Mouse (Mus musculus) left cerebral cortex, adult 18-20 months (tissue): Measurements from ENCODE around the gene Frmd4a. TPM values are rescaled to one million over a fixed set of nuclear protein-coding genes. Genes with fewer than 3 reads are reported as not detected.

ENCODE experiments used
- DNase-seq, 2 experiments: peaks; one replicate each; pipeline ENCODE4 v3.0.0; 2021 to 2022; ENCODE audit warnings: low spot score in 2 of 2, mixed read lengths in 1 of 2
- long read RNA-seq, 2 experiments: library from polyadenylated mRNA; stranded (forward); transcript quantifications; one replicate each; pipeline ENCODE4 v2.0.0; 2021
- total RNA-seq, 2 experiments: library from RNA; stranded (reverse); gene quantifications; 2 replicates each; pipeline ENCODE4 v1.2.3; 2021

The Frmd4a gene
- total RNA-seq, result 10 to 100 TPM; 42.3 to 47.3 TPM
- long read RNA-seq, experiment 1, full-length matches to known transcripts, result 3 of 28 reads
- long read RNA-seq, experiment 1, partial matches to known transcripts, result 17 of 28 reads
- long read RNA-seq, experiment 1, other reads (novel, unspliced or antisense), result 8 of 28 reads
- long read RNA-seq, experiment 2, partial matches to known transcripts, result 2 of 6 reads
- long read RNA-seq, experiment 2, other reads (novel, unspliced or antisense), result 4 of 6 reads

DNA sequence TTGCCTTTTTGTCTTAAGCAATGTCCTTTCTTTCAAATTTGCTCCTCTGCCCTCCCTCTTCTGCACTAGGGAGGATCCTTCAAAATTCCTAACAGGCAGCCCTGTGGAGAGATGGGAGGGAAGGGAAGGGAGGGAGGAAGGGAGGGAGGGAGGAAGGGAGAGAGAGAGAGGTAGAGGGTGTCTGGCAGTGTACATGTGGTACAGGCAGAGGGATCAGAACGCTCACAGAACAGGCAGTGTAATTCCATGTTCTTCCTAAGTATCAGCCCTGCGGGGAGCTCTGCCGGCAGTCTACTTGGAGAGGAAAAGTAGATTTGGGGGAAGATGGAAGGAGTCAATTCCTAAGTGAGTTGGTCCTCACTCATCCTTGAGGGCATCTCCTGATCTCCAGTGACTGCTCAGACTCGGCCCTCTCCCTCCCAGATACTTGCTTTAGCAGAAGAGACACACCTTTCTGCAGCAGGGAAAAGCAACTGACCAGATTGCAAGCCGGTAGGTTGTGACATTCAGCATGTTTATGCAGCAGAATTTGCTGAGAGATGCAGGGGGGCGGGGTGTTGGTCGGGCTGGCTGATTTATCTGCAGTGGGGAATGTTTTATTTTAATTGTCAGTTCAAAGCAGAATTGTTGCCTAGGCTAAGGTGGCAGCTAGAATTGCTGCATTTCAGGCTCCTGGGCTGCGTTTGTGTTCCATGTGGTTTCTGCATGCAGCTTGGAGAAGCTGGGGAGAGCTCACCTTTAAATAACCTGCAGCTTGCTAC lies at the start of gene Frmd4a:
Frmd4a (plus strand) TSS at position 190 of the 761 bp plus-strand sequence.
- peak; percentile 24 to 55 for DNase-seq

DNA sequence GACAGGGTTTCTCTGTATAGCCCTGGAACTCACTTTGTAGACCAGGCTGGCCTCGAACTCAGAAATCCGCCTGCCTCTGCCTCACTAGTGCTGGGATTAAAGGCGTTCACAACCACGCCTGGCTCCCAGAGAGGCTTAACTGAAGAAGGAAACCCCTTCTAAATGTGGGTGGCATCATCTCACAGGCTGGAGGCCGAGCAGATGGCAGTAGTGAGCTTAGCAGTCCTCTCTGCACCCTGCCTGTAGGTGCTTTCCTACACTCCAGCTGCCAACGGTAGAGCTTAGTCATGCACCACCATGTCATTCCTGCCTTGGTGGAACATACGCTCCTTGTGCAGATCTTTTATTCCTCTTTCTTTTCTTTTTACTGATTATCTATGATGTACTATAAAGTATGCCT lies 28.6 kb upstream of the Frmd4a start:
- DNase-seq, result peak; percentile 18 to 20

DNA sequence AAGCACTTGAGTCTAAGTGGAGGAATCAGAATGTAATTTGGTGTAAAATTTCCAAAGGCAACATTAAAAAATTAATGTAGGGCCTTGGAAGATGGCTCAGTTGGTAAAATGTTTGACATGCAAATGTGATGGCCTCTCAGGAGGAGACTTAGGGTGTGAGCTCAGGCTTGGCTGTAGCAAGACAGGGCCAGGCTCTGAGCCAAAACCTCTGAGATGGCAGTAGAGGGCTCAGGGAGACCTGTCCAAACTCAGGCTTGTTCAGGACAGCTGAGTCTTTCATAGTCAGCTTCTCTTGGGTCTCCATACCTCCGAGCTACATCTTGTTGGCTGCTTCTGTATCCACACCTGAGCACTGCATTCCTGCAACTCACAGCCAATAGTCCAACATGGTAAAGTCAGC lies 27.1 kb upstream of the Frmd4a start:
- no peak for DNase-seq

DNA sequence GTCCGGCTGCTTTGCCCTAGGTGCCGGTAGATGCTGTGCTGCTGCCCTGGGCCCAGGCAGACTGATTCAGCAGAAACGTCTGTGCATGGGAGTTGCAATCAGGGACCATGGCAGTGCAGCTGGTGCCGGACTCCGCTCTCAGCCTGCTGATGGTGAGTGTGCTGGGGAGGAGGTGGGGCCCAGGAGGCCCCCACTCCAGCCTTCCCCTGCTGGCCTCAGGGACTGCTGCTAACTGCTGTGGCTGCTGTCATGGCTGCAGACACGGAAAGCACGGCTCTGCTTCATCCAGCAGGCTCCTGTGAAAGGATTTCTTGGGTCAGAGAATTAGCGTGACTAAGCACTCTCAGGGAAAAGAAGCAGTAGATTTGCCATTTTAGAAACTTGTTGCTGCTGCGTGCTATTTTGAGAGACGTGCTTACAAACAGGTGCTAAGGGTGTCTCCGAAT lies 937 bp downstream of the Frmd4a start:
- DNase-seq, result peak; percentile 37 to 67

DNA sequence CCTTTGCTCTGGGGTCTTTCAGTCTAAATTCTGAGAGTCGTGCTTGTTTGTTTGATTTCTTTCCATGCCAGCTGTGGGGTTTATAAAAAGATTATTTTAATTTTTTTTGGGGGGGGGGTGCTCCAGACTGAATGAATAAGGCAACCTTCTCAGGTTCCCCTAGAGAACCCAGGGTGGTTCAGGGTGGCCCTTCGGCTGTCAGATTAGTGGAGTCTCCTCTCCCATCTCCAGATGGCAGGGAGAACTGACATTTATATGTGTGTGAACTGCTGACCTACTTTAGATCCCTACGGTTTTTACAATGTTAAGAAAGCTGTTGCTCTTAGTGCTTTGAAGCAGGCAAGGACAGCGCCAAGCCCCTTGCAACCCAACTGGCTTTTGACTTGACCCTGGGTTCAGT lies 1.4 kb downstream of the Frmd4a start:
- no peak for DNase-seq

DNA sequence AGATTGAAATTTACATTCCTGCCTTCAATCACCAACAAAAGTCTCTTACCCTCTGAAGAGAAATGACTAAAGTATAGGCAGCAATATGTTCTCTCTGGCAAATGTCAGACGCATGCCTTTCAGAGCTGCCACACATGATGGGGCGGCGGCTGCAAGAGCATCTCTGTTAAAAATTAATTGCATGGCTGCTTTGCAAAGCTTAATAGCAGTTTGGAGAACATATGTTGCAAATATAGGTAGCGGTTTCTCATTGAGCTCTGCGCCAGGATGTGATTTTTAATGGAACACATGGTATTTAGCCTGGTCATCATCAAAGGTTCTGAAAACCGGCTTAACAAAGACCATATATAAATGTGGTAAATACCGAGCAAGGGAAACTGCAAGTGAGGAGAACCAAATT lies 7.4 kb downstream of the Frmd4a start:
- DNase-seq, result no peak

DNA sequence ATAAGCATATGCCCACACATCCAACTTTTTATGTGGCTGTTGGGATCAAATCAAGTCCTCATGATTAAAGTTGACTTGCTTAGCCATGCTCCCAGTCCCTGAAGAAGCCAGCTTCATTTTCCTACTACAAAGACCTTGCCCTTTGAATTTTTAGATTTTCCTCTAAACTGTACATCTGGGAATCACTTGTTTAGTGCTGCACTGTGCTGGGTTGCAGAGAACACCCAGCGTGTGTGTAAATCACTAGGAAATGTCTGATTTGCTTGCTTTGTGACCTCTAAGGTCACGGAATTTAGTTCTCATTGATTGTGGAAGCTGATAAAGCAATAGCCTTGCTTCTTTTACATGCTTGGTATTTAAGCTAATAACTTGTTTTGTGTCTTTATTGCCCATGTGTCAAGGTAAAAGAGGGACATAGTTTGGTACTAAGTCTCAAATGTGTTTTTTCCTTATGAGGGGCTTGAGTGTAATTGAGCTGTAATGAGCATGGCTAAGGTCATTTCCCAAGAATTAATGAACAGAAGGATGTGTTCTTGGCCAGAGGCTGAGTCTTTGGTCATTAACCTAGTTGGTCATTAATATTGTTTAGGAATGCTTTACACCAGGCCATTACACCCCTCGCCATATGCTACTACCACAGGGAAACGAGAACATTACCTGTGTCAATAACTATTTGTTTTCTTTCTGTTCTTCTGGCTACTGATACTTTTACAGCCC lies 11.7 kb downstream of the Frmd4a start:
- no peak for DNase-seq

DNA sequence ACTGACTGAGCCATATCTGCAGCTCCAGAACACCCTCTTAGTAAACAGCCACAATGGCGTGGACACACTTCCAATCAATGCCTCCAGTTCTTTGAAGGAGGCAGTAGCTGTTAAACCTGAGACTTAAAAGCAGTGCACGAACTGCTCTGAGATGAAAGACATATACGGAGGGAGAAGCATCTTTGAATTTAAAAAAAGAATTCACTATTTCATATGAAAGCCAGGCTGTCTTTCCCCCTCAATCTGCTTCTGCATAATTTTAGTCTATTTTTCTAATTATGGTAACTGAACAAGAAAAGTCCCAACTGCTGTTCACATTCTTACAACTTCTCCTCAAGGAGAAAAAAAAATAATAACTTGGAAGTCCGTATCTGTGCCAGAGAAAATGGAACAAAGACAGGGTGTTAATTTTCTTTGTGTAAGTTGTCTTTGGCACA lies 18.7 kb downstream of the Frmd4a start:
- no peak for DNase-seq

DNA sequence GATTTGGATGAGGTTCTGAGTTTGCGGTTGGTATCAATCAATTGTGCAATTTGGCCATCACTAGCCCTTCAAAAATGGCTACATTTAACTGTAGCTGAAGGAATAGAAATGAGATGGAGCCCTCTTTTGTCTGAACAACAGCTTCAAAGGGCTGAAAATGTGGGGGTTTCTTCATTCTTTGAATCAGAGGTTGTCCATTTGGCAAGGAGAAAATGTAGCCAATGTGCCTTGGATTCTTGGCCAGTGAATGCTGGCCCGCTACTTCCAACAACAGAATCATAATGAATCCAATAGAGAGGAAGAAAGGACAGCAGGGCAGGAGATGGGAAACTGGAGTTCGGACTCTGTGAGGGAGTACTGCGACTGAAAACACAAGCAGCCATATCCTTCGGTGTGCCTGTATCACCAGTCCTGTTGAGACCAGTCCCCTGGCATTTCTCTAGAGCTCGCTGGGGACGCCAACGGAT lies 19.2 kb downstream of the Frmd4a start:
- peak in 1 of 2 experiments; percentile 16 for DNase-seq

DNA sequence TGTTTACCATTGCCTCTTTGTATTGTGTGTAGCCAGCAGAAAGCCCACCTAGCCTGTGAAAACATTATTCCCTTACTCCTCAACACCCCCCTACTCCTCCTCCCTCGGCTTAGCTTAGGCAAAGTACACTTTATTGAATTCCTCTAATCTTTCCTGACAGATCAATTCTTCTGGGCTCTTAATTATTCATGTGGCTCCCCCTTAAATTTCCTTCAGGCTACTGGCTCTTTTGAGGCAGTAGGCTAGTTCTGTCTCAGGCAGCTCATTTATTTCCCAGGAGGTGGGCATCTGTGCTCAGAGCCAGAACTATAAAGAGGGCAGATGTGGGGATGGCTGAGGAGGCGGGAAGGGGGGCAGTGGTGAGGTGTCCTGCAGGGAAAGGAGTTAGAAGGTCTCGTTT lies 24.5 kb downstream of the Frmd4a start:
- no peak for DNase-seq

DNA sequence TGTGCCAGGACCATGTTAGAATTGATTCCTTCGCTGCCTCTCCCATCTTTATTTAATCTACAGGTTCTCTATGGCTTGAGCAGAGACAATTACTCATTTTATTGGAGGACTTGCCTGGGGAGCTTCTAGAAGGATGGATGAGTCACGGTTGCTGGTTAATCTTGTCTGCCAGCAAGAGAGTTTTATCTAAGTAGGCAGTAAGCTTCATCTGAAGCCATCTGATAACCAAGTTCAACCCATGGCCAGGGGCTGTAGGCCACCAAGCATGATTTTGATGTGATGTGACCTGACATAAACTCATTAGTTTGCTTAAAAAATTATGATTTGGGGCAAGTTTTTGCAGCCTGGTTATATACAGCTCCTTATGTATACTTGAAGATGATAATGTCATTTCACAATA lies 38.0 kb downstream of the Frmd4a start:
- DNase-seq, result no peak

DNA sequence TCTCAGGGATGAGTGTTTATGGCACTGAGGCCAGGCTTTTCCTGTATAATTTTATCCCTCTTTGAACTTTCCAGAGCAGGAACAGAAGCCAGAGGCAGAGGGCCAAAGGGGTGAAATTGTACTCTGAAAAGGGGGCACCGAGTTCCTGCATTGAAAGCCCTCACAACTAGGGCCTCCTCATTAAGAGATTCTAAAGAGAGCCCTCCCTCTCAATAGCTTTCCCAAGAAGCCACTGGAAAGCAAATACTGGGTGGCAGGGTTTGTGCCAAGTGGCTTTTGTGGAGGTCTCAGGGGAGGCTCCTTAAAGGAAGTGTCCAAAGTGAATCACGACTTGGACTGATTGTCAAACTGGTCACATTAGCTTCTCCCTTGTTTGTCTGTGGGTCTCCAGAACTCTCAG lies 43.2 kb downstream of the Frmd4a start:
- peak; percentile 21 to 24 for DNase-seq

DNA sequence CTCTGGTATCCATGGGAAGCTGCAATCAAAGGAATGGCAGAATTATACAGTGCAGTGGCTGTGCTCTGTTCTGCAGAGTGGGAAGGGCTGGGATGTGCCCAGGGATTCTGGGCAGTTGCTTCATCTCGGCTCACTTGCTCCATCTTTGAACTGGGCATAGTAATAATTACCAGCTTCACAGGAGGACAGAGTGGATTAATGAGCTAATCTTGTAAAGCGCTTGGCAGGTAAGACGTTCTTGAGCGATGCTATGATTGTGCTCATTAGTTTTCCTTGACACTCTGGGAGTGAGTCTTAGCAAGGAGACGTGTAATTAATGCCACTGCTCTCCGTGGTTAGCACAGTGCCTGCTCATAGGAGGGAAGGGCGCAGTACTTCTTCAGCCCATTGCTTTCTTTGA lies 54.3 kb downstream of the Frmd4a start:
- no peak for DNase-seq

DNA sequence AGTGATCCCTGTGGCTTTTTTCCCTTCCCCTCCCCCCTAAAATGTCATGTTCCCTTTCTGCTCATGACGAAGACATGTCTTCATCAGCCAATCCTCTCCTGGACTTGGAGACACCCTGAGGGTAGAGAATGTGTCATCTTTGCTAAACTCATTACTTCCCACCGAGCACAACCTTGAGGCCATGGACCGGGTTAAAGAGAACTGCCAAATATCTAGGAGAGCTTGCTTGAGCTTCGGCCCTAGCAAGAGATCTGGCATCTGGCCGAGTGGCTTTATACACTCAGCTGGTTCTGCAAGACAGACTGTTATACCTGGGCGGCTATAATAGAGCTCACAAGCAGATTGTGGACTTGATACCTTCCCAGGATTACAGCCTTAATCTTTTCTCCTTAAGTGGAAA lies 66.4 kb downstream of the Frmd4a start:
- DNase-seq, result no peak

DNA sequence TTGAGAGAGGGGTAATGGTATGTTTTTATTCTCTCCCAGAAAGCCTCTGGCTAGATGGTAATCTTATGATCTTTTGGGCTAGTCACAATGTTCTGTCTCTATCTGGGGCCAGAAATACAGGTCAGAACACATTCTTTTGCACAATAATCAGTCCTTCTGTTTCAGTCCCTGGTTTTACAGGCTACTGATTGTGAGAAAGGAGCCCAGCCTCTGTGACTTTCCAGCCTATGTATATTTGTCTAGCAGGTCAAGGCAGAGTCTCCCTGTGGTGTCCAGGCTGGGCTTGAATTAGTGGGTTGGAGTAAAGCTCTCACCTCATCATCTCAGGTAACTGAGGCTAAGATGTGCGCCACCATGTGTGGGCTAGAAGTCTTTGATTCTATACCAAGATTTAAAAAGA lies 80.1 kb downstream of the Frmd4a start:
- no peak for DNase-seq

DNA sequence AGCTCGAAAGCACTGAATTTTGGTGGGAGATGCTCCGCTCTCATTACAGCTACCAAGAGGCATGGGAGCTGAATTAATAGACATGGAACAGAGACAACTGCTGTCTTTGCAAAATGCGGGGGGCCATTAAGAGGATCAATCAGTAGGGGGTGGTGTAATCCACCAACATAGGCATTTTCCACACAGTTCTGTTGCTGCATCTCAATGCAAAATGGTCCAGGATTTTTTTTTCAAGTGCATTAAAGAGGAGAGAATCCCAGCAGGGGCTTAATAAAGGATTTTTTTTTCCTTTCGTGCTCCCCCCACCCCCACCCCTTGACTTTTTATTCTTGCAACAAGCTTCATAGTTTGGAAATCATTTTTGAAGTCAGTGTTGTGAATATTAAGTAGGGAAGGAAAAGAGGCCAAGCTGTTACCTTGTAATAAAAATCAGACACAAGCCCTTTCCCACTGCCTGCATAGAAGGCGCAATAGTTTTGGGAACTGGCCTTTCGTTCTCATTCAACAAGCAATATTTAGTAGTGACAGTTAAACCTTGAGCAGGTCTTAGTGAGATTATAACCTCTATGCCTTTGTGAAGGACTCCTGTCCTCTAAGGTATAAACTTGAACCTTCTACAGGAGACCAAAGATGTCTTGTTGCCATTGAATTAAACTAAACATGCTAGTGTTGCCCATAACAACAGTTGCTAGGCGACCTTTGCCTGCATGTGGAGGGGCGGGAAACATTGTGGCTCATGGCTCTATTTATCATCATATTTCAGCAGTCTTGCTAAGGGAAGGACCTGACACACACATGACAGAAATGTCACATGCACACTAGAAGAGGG lies 81.6 kb downstream of the Frmd4a start:
- DNase-seq, result peak; percentile 15 to 38

DNA sequence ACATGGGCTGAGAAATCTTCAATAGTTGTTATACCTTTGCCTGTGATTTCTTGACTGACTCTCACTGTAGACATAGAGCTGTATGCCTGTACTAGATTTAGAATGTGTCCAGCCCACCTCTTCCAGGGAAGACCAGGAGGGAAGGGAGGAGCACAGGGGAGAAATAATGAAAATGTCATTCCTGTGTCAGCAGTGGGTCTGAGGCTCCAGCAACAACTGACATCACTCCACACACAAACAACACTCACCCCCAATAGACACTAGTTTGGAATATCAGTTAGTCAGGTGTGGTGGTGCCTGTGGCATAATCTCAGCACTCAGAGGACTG lies 82.2 kb downstream of the Frmd4a start:
- no peak for DNase-seq

DNA sequence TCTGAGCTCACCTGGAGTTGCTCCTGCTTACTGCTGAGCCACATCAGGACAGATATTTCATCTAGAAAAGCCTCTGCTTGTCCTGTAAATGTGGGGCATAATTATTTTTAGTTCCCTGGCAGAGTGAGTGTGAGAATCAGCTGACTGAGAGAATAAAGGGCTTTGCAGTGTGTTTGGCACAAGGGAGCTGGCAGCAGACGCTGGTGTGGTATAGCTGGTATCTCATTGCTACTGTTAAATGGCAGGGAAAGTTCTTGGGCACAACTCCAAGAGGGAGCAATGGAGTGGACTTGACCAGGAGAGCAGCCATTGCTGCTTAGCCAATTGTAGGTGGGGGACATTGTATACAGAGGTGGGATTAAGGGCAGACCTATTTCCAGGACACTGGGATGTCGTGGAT lies 83.9 kb downstream of the Frmd4a start:
- peak; percentile 42 to 58 for DNase-seq

DNA sequence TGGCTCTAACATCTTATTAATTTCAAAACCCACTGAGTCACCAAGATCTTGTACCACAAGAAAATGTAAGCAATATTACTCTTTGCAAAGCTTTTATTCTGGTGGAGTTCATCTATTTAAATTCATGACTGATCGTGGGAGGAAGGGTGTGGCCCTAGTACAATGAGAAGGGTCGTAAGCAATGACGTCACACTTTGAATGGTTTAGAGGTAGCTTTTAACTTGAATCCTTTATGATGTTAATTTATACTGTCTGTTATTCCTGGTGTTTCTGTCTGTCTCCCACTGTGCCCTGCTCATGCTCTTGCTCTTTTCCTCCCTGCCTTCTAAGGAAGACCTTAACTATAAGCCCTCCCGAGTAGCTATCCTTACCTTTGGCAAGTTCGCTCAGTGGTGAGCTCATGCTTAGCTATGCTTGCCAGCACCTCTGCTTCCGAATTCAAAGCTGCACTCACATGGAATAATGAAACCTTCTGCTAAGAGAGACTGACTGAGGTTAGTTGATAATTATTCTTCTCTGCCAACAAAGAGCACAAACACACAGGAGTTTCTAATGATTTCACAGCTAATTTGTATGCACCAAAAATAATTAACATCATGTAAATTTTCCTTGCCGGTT lies 95.9 kb downstream of the Frmd4a start:
- DNase-seq, result no peak

DNA sequence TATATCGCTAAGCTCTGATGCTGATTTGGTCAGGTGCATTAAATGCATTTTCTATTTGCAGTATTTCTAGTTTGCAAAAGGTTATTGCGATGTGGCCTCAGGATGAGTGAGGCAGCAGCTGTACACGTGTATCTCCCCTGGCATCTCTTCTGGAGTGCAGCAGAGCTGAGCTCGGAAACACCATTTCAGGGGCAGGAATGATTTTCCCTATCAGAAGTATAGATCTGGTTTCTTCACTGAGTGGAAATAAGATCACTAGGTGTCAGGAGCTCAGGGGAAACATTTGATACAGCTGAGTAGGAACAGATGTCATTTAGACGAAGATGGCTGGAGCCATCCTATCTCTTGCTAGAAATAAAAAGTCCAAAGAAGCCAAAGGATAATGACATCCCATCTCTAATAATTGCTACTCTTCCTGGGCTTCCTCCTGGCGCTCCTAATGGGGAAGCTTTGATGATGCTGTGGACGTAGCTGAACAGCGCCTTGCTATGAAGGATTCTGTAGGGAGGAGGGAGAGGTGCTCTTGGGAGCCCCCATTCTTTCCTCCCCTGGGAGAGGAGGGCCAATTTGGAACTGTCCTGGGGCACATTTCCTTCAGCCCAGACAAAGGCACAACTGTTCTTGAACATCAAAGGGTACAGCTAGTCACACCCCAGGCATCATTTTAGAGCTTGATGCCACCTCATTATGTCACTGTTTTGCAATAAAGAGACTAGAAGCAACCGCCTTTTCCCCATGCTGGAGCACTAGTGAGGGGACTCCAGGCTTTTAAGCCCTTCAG lies 102.4 kb downstream of the Frmd4a start:
- DNase-seq, result no peak
